Mouse (Mus musculus): ENCODE data around the gene Abraxas2.

- TF ChIP-seq POLR2A (IDR thresholded peaks at IDR 0.05; ENCODE audit: borderline replicate concordance, extremely low read depth, insufficient read depth, insufficient read length, poor library complexity, severe bottlenecking) (peak; percentile 45; the same call in 1 of the 2 replicates), CTCF (IDR thresholded peaks at IDR 0.05; ENCODE audit: borderline replicate concordance, extremely low read depth, insufficient read depth, insufficient read length) (no peak)
Observed at GRCm38 (mm10) chr7:132852173-132852844, 6.7 kb upstream of the Abraxas2 start, which contains the start of gene Eef1akmt2.
